Mouse (Mus musculus): Measurements from ENCODE around the gene Cadm1.

GRCm38 (mm10) chr9:47801242-47801641 lies 271.3 kb downstream of the Cadm1 start:
- TF ChIP-seq CTCF (IDR thresholded peaks at IDR 0.05; ENCODE audit: control insufficient read depth, insufficient read depth, insufficient replicate concordance, low read depth, low read length) (no peak), POLR2A (IDR thresholded peaks at IDR 0.05; ENCODE audit: control insufficient read depth, low read depth, low read length) (no peak)

Measured in testis, adult 2 months (tissue).